Mouse (Mus musculus) adrenal gland (tissue): Measurements from ENCODE around the gene Gm28036.

Experiments
- intact Hi-C: fragments of 180-260 bp; cut with DNase I; formaldehyde crosslinking; loops from one replicate; pipeline ENCODE4 v1.15.1; 2025

Gene Gm28036

DNA sequence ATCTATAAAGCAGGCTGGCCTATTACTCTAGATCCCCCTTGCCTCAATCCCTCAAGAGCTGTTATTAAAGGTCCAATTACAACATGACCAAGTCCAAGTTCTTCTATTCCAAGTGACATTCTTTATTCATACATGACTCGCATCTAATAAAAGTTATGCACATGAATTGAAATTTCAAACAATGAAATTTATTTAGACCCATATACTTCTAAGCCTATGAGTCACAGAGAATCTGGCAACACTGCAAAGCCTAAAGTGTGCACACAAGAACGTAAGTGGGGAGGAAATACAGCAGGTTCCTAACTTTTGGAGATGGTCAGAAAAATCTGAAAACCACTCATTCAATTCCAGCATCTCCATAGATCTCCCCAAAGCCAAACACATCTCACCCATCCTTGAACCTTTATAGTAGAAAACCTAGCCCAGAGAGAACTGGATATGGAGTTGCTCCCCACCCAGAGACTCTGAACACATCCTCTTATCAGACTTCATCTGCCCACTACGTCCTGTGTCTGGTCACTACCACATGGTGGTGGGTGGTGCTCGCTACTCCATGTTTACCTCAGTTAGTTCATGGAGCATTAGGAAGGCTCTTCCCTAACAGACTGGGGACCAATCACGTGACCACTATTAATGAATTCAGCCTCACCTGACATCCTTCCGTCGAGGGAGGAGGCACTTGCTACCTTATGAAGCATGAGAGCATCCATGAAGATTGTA lies 39.3 kb downstream of the Gm28036 start:
- intact Hi-C loops = no loop called here

DNA sequence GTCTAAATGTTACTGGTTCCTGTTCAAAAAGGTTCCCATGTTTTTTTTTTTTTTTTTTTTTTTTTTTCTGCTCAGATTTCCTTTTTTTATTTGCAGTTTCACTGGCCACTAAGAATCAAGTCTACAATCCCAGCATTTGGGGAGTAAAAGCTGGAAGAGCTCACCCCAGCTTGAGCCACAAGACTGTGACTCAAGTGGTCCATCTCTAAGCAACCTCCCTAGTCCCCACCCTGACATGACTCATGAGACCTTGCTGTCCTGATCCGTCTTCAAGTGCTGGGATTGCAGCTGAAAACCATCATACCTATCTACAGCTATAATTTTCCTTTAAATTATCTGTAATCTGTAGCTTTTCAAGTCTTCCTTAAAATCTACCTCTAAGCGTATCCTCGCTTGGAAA lies 42.4 kb downstream of the Gm28036 start:
- intact Hi-C loops = no loop called here

DNA sequence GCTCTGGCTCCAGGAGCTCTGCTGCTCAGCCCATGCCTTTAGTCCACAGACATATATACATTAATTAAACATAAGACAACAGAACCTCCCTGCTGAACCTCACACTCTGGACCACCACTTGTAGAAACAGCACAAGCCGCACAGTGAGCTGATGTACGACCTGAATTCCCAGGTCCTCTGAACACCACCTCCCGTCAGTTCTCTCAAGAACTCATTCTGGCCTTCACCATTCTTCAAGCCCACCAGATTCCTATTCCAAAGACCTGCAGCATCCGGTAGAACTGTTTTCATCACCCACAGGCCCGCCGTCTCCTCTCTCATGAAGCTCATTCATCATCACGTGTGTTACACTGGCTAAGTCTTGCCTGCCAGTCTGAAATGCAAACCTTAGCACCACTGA lies 46.5 kb downstream of the Gm28036 start:
- intact Hi-C loops = no loop called here

DNA sequence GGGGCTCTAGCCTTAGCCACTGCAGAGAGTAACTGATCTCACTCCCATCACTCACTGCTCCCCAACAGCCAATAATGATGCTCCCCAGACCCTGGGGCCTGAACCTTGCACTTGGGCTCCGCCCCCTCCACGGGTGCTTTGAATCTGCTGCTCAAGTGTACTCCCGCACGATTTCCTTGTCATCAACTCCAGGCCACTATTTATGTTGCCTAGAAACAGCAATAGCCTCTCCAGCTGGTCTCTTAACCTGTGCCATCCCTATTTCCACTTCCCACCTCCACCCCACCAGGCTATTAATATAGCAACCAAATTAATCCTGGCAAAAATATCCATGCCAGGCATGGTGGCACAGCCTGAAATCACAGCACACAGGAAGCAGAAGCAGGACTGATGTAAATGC lies 47.2 kb downstream of the Gm28036 start:
- intact Hi-C loops = no loop called here

DNA sequence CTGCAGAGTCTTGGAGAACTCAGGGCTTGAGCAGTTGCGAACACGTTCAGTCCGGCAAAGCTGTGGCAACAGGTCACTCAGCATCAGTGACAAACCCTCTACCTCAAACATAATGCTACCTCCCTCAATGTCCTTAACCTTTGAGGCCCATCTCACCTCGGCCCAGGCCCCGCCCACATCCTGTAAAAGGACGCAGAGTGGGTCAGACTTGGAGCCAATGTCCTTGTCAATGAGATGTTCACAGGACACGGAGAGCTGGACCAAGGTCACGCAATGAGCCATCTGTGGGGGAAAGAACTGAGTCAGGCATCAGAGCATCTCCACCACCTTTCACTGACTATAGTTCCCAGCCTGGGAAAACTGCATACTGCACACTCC lies 47.7 kb downstream of the Gm28036 start:
- intact Hi-C loops = no loop called here

- intact Hi-C loops = no loop called here
These were observed 48.3 kb downstream of the Gm28036 start for GRCm38 (mm10) chr2:156078421-156079182.

- intact Hi-C loops = no loop called here
These were observed 49.4 kb downstream of the Gm28036 start for GRCm38 (mm10) chr2:156077461-156077860.

- intact Hi-C loops = no loop called here
These were observed 53.2 kb downstream of the Gm28036 start for GRCm38 (mm10) chr2:156073725-156074124.

- intact Hi-C loops = no loop called here
These were observed 55.7 kb downstream of the Gm28036 start for GRCm38 (mm10) chr2:156071236-156071635.

DNA sequence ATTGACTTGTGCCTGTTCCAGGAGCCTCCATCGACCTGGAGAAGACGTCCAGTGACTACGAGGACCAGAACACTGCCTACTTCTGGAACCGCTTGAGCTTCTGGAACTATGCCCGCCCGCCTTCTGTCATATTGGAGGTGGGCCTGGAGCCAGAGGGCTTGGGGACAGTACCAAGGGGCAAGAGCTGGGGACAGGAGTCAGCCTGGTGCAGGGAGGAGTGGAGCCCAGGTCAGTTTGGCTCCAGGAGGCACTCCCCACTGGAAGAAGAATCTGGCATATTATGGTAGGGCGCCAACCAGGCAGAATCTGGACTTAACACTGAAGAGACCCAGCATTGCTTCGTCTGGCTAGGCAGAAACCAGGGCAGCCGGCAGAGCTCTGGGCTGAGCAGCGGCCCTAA lies 59.0 kb downstream of the Gm28036 start:
- intact Hi-C loops = no loop called here

DNA sequence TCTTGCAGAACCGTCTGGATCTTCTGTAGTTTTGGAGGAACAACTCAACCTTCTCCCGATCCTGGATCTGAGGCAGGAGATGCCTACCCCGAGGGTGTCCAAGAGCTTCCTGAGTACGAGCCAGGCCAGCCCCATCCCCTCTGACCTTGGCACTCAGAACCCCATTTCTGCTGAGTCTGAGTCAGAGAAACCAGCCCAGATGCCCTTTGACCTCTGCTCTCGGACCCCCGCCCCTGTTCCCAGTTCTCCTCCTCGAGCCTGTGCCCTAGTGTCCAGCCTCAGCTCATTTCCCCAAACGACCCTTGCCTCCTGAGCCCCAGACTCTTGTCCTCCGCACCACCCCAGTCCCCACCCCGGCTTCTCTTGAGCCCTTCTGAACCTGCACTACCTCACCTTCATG lies 60.8 kb downstream of the Gm28036 start:
- intact Hi-C loops = no loop called here

- intact Hi-C loops = no loop called here
These were observed 61.5 kb downstream of the Gm28036 start, which contains the start of gene Spag4 for GRCm38 (mm10) chr2:156065099-156066041. Gene Spag4 (plus strand): TSS chr2:156065175.

GRCm38 (mm10) chr2:156052816-156053215 lies 74.1 kb downstream of the Gm28036 start, which contains the start of gene Fer1l4:
Gene Fer1l4 (minus strand): TSS chr2:156052947.
- intact Hi-C loops = no loop called here

- intact Hi-C loops = no loop called here
These were observed 79.0 kb downstream of the Gm28036 start for GRCm38 (mm10) chr2:156047929-156048328.

GRCm38 (mm10) chr2:156042903-156043302 lies 84.0 kb downstream of the Gm28036 start:
- intact Hi-C loops = no loop called here

DNA sequence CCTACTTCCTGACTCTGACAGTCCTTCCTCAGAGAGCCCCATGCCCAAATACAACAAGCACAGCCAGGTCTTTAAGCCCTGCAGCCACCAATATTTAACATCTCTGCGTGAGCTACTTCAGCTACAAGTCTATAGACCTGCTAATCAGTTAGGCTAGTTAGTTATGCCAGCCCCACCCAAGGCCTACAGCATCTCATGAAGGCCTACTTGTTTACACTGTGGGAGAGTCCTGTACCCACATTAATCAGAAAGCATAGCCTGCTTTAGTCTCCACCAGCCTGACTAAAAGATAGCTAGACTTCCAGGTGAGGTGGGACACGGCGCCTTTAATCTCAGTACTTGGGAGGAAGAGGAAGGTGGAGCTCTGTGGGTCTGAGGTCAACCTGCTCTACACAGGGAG lies 87.5 kb downstream of the Gm28036 start:
- intact Hi-C loops = no loop called here

DNA sequence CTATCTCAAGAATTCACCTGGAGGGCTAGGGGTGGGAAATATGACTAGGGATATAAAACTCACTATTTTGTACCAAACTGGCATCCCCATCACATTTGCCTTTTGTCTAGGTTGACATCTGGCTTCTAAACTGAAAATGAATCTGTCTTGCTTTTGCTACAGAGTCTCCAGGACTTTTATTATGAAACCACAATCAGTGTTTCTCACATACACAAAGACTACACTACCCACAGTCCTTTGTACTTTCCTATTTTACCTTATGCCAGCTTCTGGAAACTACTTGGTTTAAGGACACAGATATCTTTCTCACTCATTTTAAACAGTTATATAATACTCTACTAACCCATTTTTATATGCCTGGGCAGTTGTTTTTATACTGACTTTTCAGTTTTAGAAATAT lies 101.4 kb downstream of the Gm28036 start:
- intact Hi-C loops = no loop called here
